Mouse (Mus musculus) MN1 (cell line): Measurements from ENCODE around the gene Phox2a.

ENCODE experiments used
- DNase-seq: peaks from one replicate; pipeline ENCODE4 v3.0.0-alpha.2; 2016; ENCODE audit warnings: low spot score

Phox2a gene

DNA sequence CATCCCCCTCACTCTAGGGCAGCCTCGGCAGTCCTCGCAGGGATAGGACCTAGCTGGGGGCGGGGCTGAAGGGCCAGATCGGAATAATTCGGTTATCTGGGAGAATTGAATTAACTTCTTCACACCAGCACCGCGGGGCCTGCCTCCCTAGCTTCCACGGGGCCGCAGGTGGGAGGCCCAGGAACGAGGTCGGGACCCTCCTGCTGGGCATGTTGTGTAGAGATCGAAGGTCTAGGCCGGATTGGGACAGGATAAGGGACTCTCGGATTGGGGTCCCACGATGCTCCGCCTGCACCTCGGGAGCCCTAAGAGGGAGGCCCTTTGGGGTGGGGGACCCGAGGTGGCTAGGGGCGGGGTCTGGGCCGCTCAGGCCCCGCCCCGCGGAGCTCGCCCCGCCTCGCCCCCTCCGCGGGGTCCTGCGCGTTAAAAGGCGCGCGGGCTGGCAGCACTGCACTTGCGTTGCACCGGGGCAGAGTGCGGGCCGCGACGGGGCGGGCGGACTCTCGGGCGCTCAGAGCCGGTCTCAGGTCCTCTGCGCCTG is at the start of gene Phox2a:
TSS of gene Phox2a (plus strand) at position 453 of the 541 bp plus-strand sequence.
- DNase-seq: peak; percentile 93

GRCm38 (mm10) chr7:101770051-101770450 is 48.1 kb upstream of the Phox2a start:
- DNase-seq: no peak

GRCm38 (mm10) chr7:101771604-101772003 is 46.5 kb upstream of the Phox2a start:
- DNase-seq: peak; percentile 44

DNA sequence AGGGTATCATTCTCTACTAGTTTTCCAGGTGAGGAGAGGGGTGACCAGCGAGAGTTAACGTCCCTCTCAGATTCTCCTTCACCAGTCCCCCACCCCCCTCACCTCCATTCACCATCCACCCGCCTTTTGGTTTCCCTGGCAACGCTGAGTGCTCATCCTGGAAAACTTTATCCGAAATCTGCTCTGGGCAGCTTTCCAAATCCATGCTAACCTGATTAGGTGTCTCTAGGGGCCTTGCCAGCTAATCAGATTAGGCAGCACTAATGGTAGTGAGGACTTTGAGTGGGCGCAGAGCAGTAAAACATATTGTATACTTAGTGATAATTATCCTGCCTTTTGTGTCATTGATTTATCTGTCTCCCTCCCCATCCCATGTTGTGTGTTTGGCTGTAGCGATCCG is 45.4 kb upstream of the Phox2a start:
- DNase-seq: peak; percentile 99

- DNase-seq: no peak
Observed at GRCm38 (mm10) chr7:101777053-101777452, 41.1 kb upstream of the Phox2a start.

DNA sequence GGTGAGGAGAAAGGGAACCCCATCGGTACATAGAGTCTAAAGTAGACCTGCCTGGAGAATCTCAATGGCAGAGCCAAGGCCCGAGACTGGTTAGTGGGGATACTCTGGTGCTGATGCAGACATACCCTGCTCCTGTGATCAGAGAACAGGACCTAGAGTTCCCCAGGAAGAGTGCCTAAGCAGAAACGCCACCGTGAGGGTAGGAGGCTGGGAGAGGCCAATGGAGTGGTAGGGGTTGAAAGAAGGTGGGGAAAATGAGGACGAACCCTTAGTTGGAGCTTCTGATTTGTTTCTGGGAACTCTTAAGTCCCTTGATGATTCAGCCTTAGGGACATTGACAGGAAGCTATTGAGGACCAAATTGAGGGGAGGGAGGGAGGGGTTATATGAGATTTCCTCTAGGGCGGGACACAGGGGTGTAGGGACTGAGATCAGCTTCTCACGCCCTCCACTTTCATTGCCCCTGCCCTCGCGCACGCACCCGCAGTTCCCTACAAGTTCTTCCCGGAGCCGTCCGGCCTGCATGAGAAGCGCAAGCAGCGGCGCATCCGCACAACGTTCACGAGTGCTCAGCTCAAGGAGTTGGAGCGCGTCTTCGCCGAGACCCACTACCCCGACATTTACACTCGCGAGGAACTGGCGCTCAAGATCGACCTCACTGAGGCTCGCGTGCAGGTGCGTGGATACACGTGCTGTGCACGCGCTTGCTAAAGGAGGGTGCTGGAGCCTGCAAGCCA is 2.4 kb downstream of the Phox2a start:
- DNase-seq: peak; percentile 62

DNA sequence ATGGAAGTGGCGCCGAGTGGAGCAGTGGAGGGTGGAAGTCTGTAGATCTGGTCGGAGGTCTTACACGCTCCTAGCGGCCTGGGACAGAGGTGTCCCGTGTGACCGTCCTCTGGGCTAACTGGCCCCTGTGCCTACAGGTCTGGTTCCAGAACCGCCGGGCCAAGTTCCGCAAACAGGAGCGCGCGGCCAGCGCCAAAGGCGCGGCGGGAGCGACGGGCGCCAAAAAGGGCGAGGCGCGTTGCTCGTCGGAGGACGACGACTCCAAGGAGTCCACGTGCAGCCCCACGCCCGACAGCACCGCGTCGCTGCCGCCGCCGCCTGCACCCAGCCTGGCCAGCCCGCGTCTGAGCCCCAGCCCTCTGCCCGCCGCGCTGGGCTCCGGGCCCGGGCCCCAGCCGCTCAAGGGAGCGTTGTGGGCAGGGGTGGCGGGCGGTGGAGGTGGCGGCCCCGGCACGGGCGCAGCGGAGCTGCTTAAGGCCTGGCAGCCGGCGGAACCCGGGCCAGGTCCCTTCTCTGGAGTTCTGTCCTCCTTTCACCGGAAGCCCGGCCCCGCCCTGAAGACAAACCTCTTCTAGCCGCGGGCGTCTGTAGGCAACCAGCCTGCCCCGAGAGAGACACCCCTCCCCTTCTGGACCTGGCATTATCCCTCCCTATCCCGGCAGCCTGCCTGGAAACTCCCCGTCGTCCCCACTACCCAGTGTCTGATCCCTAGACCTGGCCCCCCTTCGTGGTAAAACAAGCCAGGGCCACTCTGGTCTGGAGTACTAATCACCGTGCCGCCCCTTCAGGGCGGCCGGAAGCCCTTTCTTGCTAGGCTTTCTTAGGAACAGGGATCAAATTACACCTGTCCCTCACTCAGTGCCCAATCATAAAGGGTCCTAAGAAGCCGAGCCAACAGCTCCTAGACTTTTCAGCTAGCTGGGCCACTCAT is 3.7 kb downstream of the Phox2a start:
- peak; percentile 87 for DNase-seq

DNA sequence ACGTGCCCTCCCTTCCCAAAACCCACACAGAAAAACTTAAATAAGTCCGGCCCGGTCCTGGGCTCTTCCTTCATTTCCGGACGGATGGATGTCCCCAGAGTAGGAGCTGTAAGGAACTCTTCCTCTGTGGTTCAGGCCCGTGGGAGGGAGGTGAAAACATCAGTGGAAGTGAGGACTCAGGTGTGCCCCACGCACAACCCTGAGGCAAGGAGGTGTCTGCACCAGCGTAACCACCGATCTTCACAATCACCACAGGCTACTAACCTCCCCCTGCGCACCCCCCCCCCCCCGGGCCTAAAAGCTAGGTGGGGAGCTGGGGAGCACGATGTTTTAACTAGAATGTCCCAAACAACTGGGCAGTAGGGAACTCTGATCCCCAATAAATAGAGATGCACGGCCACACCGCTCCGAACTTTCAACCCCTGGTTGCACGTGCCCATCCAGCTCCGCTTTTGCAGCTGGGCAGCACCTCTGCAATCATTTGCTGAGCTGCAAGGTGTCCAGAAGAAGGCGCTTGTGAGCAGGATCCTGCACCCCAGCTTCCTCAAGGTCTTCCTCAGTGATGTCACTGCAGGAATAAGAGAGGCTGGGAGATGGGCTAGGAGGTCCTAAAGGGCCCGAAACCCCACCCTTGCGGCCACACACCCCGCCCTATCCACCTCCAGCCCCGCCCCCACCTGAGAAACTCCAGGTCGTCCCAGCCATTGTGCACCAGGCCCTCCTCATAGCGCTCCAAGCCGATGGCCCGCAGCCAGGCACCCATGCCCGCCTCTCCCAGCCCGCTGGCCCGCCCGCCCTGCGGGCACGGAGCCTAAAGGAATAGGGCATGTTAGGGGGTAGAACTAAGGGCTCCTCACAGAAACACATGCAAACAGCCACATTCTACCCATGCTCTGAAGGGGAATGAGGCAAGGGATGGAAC is 5.0 kb downstream of the Phox2a start:
- DNase-seq: peak; percentile 88

DNA sequence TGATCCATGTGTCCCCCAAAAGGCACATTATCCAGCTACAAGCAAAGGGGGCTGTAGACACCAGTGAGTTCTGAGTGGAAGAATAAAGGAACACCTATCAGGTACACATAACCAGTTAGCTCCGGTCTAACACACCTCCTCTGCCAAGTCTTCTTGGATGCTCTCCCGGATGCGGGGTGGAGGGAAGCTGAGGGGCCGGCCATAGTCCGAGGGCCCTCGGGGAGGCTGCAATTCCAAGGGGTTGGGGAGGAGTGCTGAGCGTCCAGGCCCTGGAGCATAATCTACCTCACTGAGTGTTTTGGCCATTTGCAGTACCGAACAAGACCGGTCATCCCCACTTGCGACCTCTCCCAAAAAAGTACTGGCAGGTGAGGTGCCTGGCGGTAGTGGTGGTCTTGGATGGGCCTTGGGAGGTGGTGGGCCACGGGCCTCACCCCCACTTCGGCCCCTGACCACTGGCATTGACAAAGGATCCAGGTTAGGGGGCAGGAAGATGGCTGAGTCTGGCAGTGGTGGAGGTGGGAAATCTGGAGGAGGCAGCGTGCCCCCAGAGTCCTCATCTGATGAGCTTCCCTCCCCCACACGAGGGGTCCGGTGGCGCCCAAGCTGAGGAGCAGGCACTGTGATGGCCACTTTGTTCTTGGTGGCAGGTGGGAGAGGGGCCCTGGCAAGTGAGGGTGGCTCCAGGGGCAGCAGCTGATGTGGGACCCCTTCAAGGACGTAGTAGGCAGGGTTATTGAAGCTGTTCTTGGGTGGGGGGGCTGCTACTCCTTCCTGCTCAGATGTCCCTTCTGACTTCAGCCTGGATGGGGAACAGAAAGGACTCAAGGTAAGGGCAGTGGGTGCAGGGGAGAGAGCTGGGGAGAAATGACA is 5.9 kb downstream of the Phox2a start:
- DNase-seq: peak; percentile 67

DNA sequence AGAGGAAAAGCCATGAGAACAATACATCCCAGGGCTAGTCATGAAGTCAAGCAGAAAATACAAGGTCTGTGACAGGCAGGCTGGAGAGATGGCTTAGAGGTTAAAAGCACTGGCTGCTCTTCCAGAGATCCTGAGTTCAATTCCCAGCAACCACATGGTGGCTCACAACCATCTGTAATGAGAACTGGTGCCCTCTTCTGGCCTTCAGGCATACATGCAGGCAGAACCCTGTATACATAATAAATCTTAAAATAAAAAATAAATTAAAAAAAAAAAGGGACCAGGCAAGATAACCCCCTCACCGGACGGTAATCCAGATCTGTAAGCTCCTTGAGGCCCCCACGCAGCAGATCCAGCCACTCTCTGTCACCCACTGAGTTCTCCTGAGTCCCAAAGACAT is 12.3 kb downstream of the Phox2a start:
- DNase-seq: no peak

GRCm38 (mm10) chr7:101831437-101831836 is 13.3 kb downstream of the Phox2a start:
- DNase-seq: no peak

- no peak for DNase-seq
Observed at GRCm38 (mm10) chr7:101832372-101832771, 14.3 kb downstream of the Phox2a start.

DNA sequence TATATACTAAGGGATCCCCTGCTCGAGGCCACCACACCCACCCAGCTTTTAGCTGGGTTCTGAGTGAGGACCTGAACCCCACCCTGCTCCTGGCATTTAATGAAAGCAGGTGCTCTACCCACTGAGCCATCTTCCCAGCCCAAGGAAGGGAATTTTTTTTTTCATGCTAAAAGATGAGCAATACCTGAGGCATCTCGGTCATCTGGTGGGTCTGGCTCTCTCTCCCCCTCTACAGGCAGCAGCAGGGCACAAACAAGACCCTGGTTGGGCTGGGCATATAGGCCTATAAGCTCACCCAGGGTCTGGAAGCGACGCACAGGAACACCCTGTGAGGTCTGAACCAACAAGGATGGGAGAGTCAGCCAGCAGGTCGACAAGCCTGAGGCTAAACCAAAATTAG is 15.2 kb downstream of the Phox2a start:
- DNase-seq: no peak

DNA sequence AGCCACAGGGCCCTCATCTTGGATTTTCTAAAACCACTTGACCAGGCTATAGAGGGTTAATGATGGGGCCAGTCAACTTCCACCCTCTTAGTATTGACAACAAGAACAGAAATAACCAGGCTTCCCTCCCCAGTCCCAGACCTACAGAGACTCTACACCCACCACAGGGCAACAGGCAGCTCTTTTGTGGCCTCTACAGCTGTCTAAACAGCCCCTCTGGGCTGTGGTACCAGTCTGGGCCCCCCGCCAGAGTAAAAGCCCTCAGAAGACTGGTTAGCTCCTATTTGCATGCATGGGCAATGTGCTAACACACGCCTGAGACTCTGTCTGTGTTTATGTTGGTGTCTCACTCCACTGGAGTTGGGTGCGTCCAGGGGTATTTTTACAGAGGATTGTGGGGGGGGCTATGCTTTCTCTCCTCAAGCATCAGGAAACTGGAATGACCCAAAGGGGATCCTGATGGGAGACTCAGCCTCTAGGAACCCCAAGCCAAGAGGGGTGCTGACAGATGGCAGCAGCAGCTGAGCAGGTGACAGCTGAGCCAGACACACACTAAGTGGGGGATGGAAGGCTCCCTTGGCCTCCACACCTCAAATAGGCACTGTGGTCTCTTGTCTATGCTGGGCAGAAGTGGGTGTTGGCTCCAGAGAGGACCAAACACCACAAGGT is 15.9 kb downstream of the Phox2a start:
- DNase-seq: no peak

- DNase-seq: no peak
Observed at GRCm38 (mm10) chr7:101834903-101835302, 16.8 kb downstream of the Phox2a start.

DNA sequence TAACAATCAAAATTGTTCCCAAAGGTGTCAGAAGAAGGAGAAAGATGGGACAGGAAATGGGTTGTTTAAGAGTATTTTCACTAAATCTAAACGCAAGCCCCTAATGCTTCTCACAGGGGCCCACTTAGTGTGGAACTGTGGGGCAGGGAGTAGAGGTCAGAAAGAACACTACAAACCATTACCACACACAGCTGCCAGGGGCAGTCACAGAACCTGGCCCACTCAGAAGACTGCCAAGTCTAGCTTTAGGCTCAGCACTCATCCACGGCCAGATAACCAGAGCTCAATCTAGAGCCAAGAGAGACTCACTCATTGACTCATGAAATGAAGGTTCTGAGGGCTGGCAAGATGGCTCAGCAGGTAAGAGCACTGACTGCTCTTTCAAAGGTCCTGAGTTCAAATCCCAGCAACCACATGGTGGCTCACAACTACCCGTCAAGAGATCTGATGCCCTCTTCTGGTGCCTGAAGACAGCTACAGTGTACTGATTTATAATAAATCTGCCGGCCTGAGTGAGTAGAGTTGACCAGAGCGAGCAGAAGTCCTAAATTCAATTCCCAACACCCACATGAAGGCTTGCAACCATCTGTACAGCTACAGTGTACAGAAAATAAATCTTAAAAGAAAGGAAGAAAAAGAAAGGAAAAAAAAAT is 17.5 kb downstream of the Phox2a start:
- DNase-seq: peak; percentile 33

DNA sequence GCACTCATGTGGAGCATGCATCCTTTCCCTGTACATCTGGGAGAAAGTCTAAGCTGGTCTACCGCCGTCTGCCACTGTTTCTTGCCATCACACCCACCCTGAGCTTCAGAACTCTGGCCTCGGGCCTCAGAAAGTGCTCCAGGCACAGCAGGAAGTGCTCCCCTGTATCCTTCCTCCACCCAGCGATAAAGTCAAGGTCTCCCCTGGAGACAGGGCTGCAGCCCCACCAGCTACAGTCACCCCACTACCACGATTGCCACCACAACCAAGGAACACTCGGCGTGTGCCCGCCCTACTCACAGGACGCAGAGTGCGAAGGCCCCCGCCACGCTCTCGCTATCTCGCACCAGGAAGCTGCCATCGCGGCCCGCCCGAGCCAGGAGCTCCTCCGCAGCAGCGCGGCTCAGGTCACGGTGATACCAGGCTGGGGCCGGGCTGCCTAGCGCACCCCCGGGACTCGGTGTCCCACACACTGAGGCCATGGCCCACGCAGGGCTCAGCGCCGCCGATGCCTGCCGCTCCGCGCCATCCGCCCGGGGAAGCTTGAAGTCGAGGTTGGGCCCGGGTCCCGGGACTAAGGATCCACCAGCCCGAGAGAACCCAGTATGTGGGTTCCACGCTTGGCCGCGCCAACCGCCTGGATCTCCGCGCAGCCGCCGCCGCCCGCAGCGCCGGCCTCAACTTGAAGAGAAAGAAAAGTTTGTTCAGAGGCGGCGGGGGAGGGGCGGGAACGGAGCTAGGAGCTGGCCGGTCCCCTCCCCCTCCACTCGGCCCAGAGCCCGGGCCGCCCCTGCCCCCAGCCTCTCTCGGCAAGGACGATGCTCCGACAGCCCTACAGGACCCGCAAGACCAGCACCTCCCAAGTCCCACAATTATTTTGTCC is 18.4 kb downstream of the Phox2a start:
- peak; percentile 39 for DNase-seq

GRCm38 (mm10) chr7:101837154-101837605 is 19.1 kb downstream of the Phox2a start:
- peak; percentile 43 for DNase-seq
